8 mouse cellular contexts compared by ENCODE assay signal in the genomic region with DNA sequence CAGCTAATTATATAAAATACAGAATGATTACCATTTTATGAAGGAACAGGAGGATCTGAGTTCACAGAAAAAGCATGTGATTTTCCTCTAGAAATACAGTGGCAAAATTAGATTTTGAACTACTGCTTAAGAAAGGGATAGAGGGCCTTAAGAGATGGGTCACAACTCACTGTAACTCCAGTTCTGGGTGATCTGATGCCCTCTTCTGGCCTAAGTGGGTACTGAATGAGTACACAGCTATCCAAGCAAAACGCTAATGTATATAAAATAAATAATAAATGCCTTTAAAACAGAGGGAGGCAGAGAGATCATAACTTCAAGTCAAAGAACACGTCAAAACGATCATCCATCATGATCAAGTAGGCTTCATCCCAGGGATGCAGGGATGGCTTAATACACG.
A peak's percentile ranks its signal among the peaks of the same experiment; 100 is the strongest.
DNase-seq lines count a peak whose midpoint lies in the region; ATAC-seq and TF ChIP-seq lines count a peak whose summit lies in the region.

No protein-coding gene starts in this region.

- peak; percentile 48 for DNase-seq in forebrain, postnatal 0 days
- DNase-seq in forebrain, embryonic 11.5 days (ENCODE audit: low spot score), result no peak
- peak; percentile 18 for DNase-seq in ovary, postnatal 14 days (ENCODE audit: low spot score)
- DNase-seq in ovary, postnatal 10 days (ENCODE audit: low spot score), result no peak
- peak; percentile 22 for DNase-seq in embryonic facial prominence, embryonic 10.5 days (ENCODE audit: low spot score)
- DNase-seq in lung, postnatal 14 days, result peak; percentile 47
- peak; percentile 23 for DNase-seq in splenic B cell, adult 2 months (ENCODE audit: low read depth, low spot score)
- no peak for DNase-seq in gastrocnemius, postnatal 25 days

- no peaks in the 10 kb centered on the region for H3K4me1 ChIP-seq in forebrain, postnatal 0 days (ENCODE audit: insufficient read depth)
- H3K4me1 ChIP-seq in forebrain, embryonic 11.5 days (replicated peaks; ENCODE audit: control insufficient read depth, insufficient read depth, low read length), result no peaks in the 10 kb centered on the region
- H3K4me1 ChIP-seq in embryonic facial prominence, embryonic 10.5 days, result no peaks in the 10 kb centered on the region

- no peak overlapping the region for H3K9ac ChIP-seq in forebrain, postnatal 0 days
- H3K9ac ChIP-seq in forebrain, embryonic 11.5 days (ENCODE audit: low read length), result no peak overlapping the region

- H3K36me3 ChIP-seq in forebrain, postnatal 0 days (ENCODE audit: insufficient read depth), result no peaks in the 10 kb centered on the region
- H3K36me3 ChIP-seq in forebrain, embryonic 11.5 days (ENCODE audit: control insufficient read depth, insufficient read depth, low read length), result no peaks in the 10 kb centered on the region
- H3K36me3 ChIP-seq in embryonic facial prominence, embryonic 10.5 days (replicated peaks), result no peaks in the 10 kb centered on the region
- no peaks in the 10 kb centered on the region for H3K36me3 ChIP-seq in splenic B cell, adult 2 months (ENCODE audit: control insufficient read depth, insufficient read depth, low read length, poor library complexity, severe bottlenecking)

- ATAC-seq in forebrain, postnatal 0 days, result 0 out of 2 replicates have a peak, but pooled peaks have one; percentile 36
- ATAC-seq in forebrain, embryonic 11.5 days (replicated peaks; ENCODE audit: low FRiP score), result no peak; the same call in 1 of the 2 replicates

- no peaks in the 10 kb centered on the region for H3K27me3 ChIP-seq in forebrain, postnatal 0 days (ENCODE audit: insufficient read depth, low read length)
- no peaks in the 10 kb centered on the region for H3K27me3 ChIP-seq in forebrain, embryonic 11.5 days (ENCODE audit: control insufficient read depth, insufficient read depth, low read length)
- H3K27me3 ChIP-seq in embryonic facial prominence, embryonic 10.5 days (replicated peaks; ENCODE audit: low read depth, poor library complexity, severe bottlenecking), result no peaks in the 10 kb centered on the region
- H3K27me3 ChIP-seq in splenic B cell, adult 2 months (ENCODE audit: control insufficient read depth, insufficient read depth, low read length, poor library complexity, severe bottlenecking), result no peaks in the 10 kb centered on the region

- H3K4me2 ChIP-seq in forebrain, postnatal 0 days (ENCODE audit: low read depth), result no peak overlapping the region
- no peak overlapping the region for H3K4me2 ChIP-seq in forebrain, embryonic 11.5 days (ENCODE audit: low read depth, low read length, severe bottlenecking)

- no peak overlapping the region for H3K4me3 ChIP-seq in forebrain, postnatal 0 days (ENCODE audit: low read depth, low read length)
- no peak overlapping the region for H3K4me3 ChIP-seq in forebrain, embryonic 11.5 days (ENCODE audit: low read depth, low read length)
- H3K4me3 ChIP-seq in embryonic facial prominence, embryonic 10.5 days, result no peak overlapping the region

- 38% methylated on average over 4 of the region's 4 CpGs for WGBS in forebrain, postnatal 0 days
- WGBS in forebrain, embryonic 11.5 days, result 44% methylated on average over 4 of the region's 4 CpGs
- WGBS in embryonic facial prominence, embryonic 10.5 days, result 42% methylated on average over 4 of the region's 4 CpGs

- no peaks in the 10 kb centered on the region for H3K9me3 ChIP-seq in forebrain, postnatal 0 days (ENCODE audit: low read length)
- no peaks in the 10 kb centered on the region for H3K9me3 ChIP-seq in forebrain, embryonic 11.5 days (ENCODE audit: control insufficient read depth, low read length)
- H3K9me3 ChIP-seq in embryonic facial prominence, embryonic 10.5 days, result no peaks in the 10 kb centered on the region

- H3K27ac ChIP-seq in forebrain, postnatal 0 days (ENCODE audit: low read depth, low read length), result no peak overlapping the region
- no peak overlapping the region for H3K27ac ChIP-seq in forebrain, embryonic 11.5 days (ENCODE audit: low read depth, low read length)
- no peak overlapping the region for H3K27ac ChIP-seq in embryonic facial prominence, embryonic 10.5 days (replicated peaks)

- TF ChIP-seq CTCF in forebrain, postnatal 0 days (IDR thresholded peaks at IDR 0.05; ENCODE audit: low read depth), result peak; percentile 75

Comparison
In these comparisons a context has a peak if more than half of its experiments do, and no peak if none do; other contexts are left out.
1. DNase-seq: peak in forebrain, postnatal 0 days (single experiment), ovary, postnatal 14 days (single experiment), embryonic facial prominence, embryonic 10.5 days (single experiment), lung, postnatal 14 days (single experiment) and splenic B cell, adult 2 months (single experiment); none in forebrain, embryonic 11.5 days (single experiment), ovary, postnatal 10 days (single experiment) and gastrocnemius, postnatal 25 days (single experiment).